Mouse (Mus musculus) kidney, adult 2 months (tissue): ENCODE results near the gene Nav1.

ENCODE experiments used
- CTCF ChIP-seq: fragments of 200-500 bp; conservative IDR thresholded peaks from 2 replicates; pipeline ENCODE4 v1.5.1; 2011; ENCODE audit warnings: low read depth, mild to moderate bottlenecking, control low read depth, low read length, moderate library complexity, mixed read lengths; ENCODE audit not compliant: insufficient read depth, insufficient read length
- POLR2A ChIP-seq: fragments of 200-500 bp; IDR thresholded peaks from one replicate; pipeline ENCODE4 v1.6.1; 2011; ENCODE audit warnings: low read depth, low read length, control low read depth

- TF ChIP-seq POLR2A (no peak), CTCF (no peak)
Measured at GRCm38 (mm10) chr1:135583081-135583677, 23.9 kb downstream of the Nav1 start.
